Mouse (Mus musculus) adrenal gland, adult 18-20 months (tissue): ENCODE measurements around the gene Pigh. TPM values are rescaled to one million over a fixed set of nuclear protein-coding genes. Genes with fewer than 3 reads are reported as not detected.

Source experiments
- total RNA-seq, 2 experiments: library from RNA; stranded (reverse); gene quantifications; 1 replicate in 1 of 2; 2 replicates in 1 of 2; pipeline ENCODE4 v1.2.3; 2021

Pigh gene
- total RNA-seq, 2 experiments from 2014 or later = 7.5 to 9.6 TPM

Other genes with a start within 250 kb of the Pigh start
- 10 to 100 TPM; 74.6 to 75.0 TPM for gene Atp6v1d, start 228.0 kb downstream of the Pigh start, total RNA-seq
- 10 to 100 TPM; 81.9 to 83.3 TPM for gene Eif2s1, start 227.8 kb downstream of the Pigh start, total RNA-seq
- gene Plek2, start 182.7 kb downstream of the Pigh start, total RNA-seq = under 1 TPM in 1 of 2 experiments, not detected in 1; 0.26 TPM
- 10 to 100 TPM in 1 of 2 experiments, 1 to 10 TPM in 1; 6.2 to 10.3 TPM for gene Tmem229b, start 82.0 kb downstream of the Pigh start, total RNA-seq
- gene Plekhh1, start 60.5 kb downstream of the Pigh start, total RNA-seq = 1 to 10 TPM; 1.9 to 3.6 TPM
- gene Arg2, start 41.1 kb upstream of the Pigh start, total RNA-seq = under 1 TPM; 0.48 to 0.50 TPM
- gene Vti1b, start 83.0 kb upstream of the Pigh start, total RNA-seq = 100 to 1,000 TPM; 121 to 131 TPM
- gene Rdh11, start 102.6 kb upstream of the Pigh start, total RNA-seq = 10 to 100 TPM; 18.6 to 20.2 TPM
- under 1 TPM; 0.53 to 0.64 TPM for gene Rdh12, start 119.3 kb upstream of the Pigh start, total RNA-seq
- gene Zfyve26, start 206.7 kb upstream of the Pigh start, total RNA-seq = 10 to 100 TPM; 18.7 to 22.5 TPM
- gene Rad51b, start 207.6 kb upstream of the Pigh start, total RNA-seq = under 1 TPM; 0.26 to 0.46 TPM